Mouse (Mus musculus): ENCODE data around the gene Ctcfl. TPM values are rescaled to one million over a fixed set of nuclear protein-coding genes. Genes with fewer than 3 reads are reported as not detected.

Gene Ctcfl
- polyA plus RNA-seq, 1 experiment from 2014 or later: 0.14 TPM

DNA sequence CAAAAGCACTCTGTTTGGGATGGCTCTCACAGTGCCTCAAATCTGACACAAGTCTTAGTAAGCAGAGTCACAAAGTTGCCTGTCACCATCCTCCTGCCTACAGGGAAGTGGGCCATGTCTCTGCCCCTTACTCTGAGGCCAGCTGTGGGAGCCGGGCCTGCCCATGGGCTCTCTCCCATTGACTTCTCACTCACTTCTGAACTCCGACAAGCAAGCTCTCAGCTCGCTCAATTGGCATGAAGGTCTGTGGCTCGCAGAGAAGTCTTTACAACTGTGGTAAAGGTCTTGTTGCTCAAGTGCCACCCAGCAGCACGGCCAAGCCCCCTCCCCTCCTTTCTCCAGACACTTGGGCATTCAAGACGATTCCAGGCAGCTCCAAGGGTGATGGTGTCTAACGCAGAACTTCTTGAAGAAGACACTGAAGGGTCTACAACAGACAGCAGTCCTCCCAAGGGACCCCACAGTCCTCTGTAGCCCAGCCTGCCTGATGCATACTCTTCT, 32.5 kb upstream of the Ctcfl start:
- peak overlapping the region; percentile 27; the same call in 1 of the 2 replicates for H3K27ac ChIP-seq (ENCODE audit: low read length)
- H3K9ac ChIP-seq (replicated peaks; ENCODE audit: low read depth, low read length): no peak overlapping the region
- H3K4me1 ChIP-seq (ENCODE audit: control insufficient read depth, insufficient read depth, low read length): peaks cover 21% of the 10 kb centered on the region; the same call in 1 of the 2 replicates
- no peak overlapping the region for H3K4me3 ChIP-seq (ENCODE audit: low read depth, low read length)
- 85% methylated on average over 7 of the region's 7 CpGs for WGBS
- no peaks in the 10 kb centered on the region for H3K9me3 ChIP-seq (ENCODE audit: control insufficient read depth, low read depth, low read length)
- H3K4me2 ChIP-seq (replicated peaks; ENCODE audit: low read depth, low read length): no peak overlapping the region
- no peak for ATAC-seq (ENCODE audit: insufficient number of reproducible peaks, insufficient read depth, low FRiP score, low read depth)
- H3K36me3 ChIP-seq (ENCODE audit: control insufficient read depth, insufficient read depth, low read length): no peaks in the 10 kb centered on the region
- no peaks in the 10 kb centered on the region for H3K27me3 ChIP-seq (ENCODE audit: control insufficient read depth, insufficient read depth, low read length)

DNA sequence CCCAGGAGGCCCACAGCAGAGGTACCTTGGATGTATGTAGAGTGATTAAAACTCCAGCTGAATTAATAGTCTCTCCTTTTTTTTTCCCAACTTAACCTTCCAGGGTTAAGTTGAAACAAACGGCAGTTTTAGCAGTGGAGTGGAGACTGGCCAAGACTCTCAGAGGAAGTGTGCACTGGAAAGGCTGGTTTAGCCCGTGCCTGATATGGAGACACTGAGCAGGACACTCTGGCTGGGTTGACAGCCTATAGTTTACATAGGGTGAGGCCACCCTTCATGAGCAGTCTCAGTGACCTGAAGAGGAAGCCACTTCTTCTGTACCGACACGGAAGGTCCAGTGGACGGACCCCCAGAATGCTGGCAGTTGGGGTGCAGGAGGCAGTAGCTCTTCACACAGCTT, 32.0 kb upstream of the Ctcfl start:
- Histone ChIP-seq H3K4me3 (ENCODE audit: low read depth, low read length) (no peak overlapping the region), H3K9me3 (ENCODE audit: control insufficient read depth, low read depth, low read length) (no peaks in the 10 kb centered on the region), H3K36me3 (ENCODE audit: control insufficient read depth, insufficient read depth, low read length) (no peaks in the 10 kb centered on the region), H3K9ac (replicated peaks; ENCODE audit: low read depth, low read length) (no peak overlapping the region), H3K4me1 (ENCODE audit: control insufficient read depth, insufficient read depth, low read length) (peaks cover 21% of the 10 kb centered on the region; the same call in 1 of the 2 replicates), H3K27me3 (ENCODE audit: control insufficient read depth, insufficient read depth, low read length) (no peaks in the 10 kb centered on the region), H3K4me2 (replicated peaks; ENCODE audit: low read depth, low read length) (no peak overlapping the region), H3K27ac (ENCODE audit: low read length) (peak overlapping the region; percentile 27; the same call in 1 of the 2 replicates)
- 45% methylated on average over 5 of the region's 5 CpGs for WGBS
- no peak for ATAC-seq (ENCODE audit: insufficient number of reproducible peaks, insufficient read depth, low FRiP score, low read depth)

DNA sequence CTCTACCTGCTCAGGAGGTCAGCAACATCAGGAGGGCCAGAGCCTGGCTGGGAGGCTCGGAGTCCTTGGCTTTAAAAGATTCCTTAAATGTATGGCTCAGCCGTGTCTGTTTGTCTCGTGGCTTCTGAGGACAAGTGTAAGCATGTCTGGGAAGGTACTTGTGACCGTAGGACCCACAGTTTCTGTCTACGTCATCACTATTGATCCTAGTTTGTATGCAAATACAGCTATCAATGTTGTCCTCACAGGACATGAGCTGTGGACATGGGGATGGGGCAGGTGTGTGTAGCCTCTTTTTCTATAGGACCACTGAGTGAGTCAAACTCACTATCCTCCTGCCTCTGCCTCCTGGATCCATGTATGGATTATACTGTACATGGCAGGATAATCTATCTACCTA, 28.7 kb upstream of the Ctcfl start:
- Histone ChIP-seq H3K36me3 (ENCODE audit: control insufficient read depth, insufficient read depth, low read length) (no peaks in the 10 kb centered on the region), H3K27ac (ENCODE audit: low read length) (no peak overlapping the region), H3K27me3 (ENCODE audit: control insufficient read depth, insufficient read depth, low read length) (no peaks in the 10 kb centered on the region), H3K4me1 (ENCODE audit: control insufficient read depth, insufficient read depth, low read length) (peaks cover 26% of the 10 kb centered on the region), H3K9ac (replicated peaks; ENCODE audit: low read depth, low read length) (no peak overlapping the region), H3K4me2 (replicated peaks; ENCODE audit: low read depth, low read length) (no peak overlapping the region), H3K9me3 (ENCODE audit: control insufficient read depth, low read depth, low read length) (no peaks in the 10 kb centered on the region), H3K4me3 (ENCODE audit: low read depth, low read length) (no peak overlapping the region)
- ATAC-seq (ENCODE audit: insufficient number of reproducible peaks, insufficient read depth, low FRiP score, low read depth): no peak
- WGBS: 76% methylated on average over 5 of the region's 5 CpGs

DNA sequence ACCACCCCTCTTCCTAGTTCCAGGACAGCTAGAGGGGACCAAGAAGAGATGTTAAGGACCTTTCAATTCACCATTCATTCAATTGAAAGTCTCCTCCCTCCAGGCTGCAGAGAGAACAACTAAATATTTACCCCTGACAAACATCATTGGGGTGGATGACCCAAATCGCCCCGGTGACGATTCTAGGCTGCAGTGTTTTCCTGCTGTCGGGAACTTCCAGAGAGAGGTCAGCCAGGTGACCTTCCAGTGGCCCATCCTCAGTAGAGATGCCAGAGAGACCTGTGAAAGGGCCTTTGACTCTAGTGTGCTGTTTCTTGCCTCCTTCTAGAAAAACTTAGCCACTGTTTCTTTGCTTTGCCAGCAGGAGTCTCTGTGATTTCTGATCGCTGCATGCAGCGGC, 27.4 kb upstream of the Ctcfl start:
- no peaks in the 10 kb centered on the region for H3K9me3 ChIP-seq (ENCODE audit: control insufficient read depth, low read depth, low read length)
- no peak overlapping the region for H3K4me3 ChIP-seq (ENCODE audit: low read depth, low read length)
- no peak overlapping the region for H3K27ac ChIP-seq (ENCODE audit: low read length)
- 62% methylated on average over 6 of the region's 6 CpGs for WGBS
- H3K9ac ChIP-seq (replicated peaks; ENCODE audit: low read depth, low read length): no peak overlapping the region
- H3K4me1 ChIP-seq (ENCODE audit: control insufficient read depth, insufficient read depth, low read length): peaks cover 16% of the 10 kb centered on the region; the same call in 1 of the 2 replicates
- H3K36me3 ChIP-seq (ENCODE audit: control insufficient read depth, insufficient read depth, low read length): no peaks in the 10 kb centered on the region
- H3K27me3 ChIP-seq (ENCODE audit: control insufficient read depth, insufficient read depth, low read length): no peaks in the 10 kb centered on the region
- ATAC-seq (ENCODE audit: insufficient number of reproducible peaks, insufficient read depth, low FRiP score, low read depth): no peak
- no peak overlapping the region for H3K4me2 ChIP-seq (replicated peaks; ENCODE audit: low read depth, low read length)

DNA sequence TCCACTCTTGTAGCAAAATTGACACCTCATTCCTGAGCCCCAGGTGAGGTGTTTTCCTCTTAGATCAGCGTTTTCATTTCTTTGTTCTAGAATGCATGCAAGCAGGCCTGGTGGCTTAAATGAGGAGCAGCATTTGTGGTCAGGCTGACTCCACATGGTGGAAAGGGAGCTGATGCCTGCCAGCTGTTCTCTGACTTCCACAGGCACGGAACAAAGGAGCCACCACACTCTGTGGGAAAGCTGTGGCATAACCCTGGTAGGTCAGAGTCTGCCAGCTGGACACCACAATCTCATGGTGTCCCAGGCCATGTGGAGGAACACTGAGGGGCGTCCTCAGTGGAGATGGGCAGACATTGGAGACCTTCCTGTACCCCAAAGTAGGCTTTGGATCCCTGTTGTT, 26.5 kb upstream of the Ctcfl start:
- Histone ChIP-seq H3K4me1 (ENCODE audit: control insufficient read depth, insufficient read depth, low read length) (peaks cover 10% of the 10 kb centered on the region; the same call in 1 of the 2 replicates), H3K9me3 (ENCODE audit: control insufficient read depth, low read depth, low read length) (no peaks in the 10 kb centered on the region), H3K4me2 (replicated peaks; ENCODE audit: low read depth, low read length) (no peak overlapping the region), H3K36me3 (ENCODE audit: control insufficient read depth, insufficient read depth, low read length) (no peaks in the 10 kb centered on the region), H3K27me3 (ENCODE audit: control insufficient read depth, insufficient read depth, low read length) (no peaks in the 10 kb centered on the region), H3K4me3 (ENCODE audit: low read depth, low read length) (no peak overlapping the region), H3K9ac (replicated peaks; ENCODE audit: low read depth, low read length) (no peak overlapping the region), H3K27ac (ENCODE audit: low read length) (no peak overlapping the region)
- no peak for ATAC-seq (ENCODE audit: insufficient number of reproducible peaks, insufficient read depth, low FRiP score, low read depth)
- WGBS: 55% methylated on average over 3 of the region's 3 CpGs

DNA sequence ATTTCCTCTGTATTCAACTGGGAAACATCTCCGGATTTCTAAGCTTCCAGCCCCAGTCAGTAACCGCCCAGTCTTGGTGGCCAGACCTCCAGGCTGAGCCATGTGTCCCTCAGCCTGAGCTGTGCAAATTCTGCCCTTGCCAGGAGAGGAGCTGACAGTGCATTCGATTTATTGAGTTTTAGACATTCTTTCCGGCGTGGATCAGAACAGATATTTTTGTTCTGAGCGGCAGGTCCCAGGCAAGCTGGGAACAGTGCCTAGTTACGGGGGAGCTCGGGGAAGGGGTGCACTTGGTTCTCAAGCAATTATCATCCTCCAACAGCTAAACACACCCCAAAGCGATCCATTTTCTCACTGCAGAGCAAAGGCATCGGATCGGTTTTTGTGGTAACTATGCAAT, 24.3 kb upstream of the Ctcfl start:
- no peak for ATAC-seq (ENCODE audit: insufficient number of reproducible peaks, insufficient read depth, low FRiP score, low read depth)
- no peak overlapping the region for H3K9ac ChIP-seq (replicated peaks; ENCODE audit: low read depth, low read length)
- no peaks in the 10 kb centered on the region for H3K9me3 ChIP-seq (ENCODE audit: control insufficient read depth, low read depth, low read length)
- WGBS: 38% methylated on average over 11 of the region's 11 CpGs
- H3K27ac ChIP-seq (ENCODE audit: low read length): no peak overlapping the region
- H3K4me3 ChIP-seq (ENCODE audit: low read depth, low read length): no peak overlapping the region
- peaks cover 8% of the 10 kb centered on the region; the same call in 1 of the 2 replicates for H3K4me1 ChIP-seq (ENCODE audit: control insufficient read depth, insufficient read depth, low read length)
- H3K4me2 ChIP-seq (replicated peaks; ENCODE audit: low read depth, low read length): no peak overlapping the region
- H3K27me3 ChIP-seq (ENCODE audit: control insufficient read depth, insufficient read depth, low read length): no peaks in the 10 kb centered on the region
- H3K36me3 ChIP-seq (ENCODE audit: control insufficient read depth, insufficient read depth, low read length): no peaks in the 10 kb centered on the region

DNA sequence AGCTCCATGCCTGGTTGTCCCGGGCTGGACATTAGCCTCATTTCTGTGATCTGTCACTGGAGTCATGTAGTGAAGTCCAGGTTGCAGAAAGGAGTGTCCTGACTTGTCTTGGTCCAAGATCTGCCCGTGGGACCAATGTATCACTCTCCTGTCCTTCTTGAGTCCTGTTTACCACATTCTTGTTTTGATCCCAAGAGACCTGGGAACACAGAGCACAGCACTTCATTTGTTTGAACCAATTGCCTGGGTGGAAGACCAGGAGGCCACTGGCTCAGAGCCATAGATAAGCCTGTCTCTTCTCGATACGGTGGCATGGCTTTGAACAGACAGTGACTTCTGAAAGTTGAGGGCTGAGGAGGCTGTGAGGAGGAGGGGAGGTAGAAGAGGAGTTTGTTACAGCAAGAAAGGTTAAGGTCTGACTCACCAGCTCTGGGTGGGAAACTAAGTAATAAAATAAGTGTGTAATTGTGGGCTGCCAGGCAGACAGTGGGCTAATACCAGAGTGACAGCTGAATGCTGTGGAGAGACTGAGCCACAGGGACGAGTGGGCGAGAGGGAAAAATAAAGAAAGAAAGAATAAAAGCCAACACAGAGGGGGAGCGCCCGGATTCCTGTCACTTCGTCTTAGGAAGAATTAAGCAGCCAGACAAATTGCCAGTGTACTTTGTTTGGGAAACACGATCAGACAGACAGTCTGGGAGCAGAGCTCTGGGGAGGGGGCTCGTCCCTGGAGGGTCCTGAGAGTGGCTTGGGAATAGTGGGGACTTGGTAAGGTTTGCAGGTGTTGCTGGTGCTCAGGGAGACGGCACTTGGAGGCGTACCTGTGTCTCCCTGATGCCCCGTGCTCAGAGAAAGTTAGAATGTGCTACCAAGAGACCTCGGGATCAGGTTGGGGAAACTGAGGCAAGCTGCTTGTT, 19.3 kb upstream of the Ctcfl start:
- Histone ChIP-seq H3K4me1 (ENCODE audit: control insufficient read depth, insufficient read depth, low read length) (no peaks in the 10 kb centered on the region), H3K4me3 (ENCODE audit: low read depth, low read length) (no peak overlapping the region), H3K9me3 (ENCODE audit: control insufficient read depth, low read depth, low read length) (no peaks in the 10 kb centered on the region), H3K36me3 (ENCODE audit: control insufficient read depth, insufficient read depth, low read length) (no peaks in the 10 kb centered on the region), H3K9ac (replicated peaks; ENCODE audit: low read depth, low read length) (no peak overlapping the region), H3K4me2 (replicated peaks; ENCODE audit: low read depth, low read length) (no peak overlapping the region), H3K27me3 (ENCODE audit: control insufficient read depth, insufficient read depth, low read length) (no peaks in the 10 kb centered on the region), H3K27ac (ENCODE audit: low read length) (no peak overlapping the region)
- ATAC-seq (ENCODE audit: insufficient number of reproducible peaks, insufficient read depth, low FRiP score, low read depth): no peak
- 45% methylated on average over 15 of the region's 15 CpGs for WGBS

DNA sequence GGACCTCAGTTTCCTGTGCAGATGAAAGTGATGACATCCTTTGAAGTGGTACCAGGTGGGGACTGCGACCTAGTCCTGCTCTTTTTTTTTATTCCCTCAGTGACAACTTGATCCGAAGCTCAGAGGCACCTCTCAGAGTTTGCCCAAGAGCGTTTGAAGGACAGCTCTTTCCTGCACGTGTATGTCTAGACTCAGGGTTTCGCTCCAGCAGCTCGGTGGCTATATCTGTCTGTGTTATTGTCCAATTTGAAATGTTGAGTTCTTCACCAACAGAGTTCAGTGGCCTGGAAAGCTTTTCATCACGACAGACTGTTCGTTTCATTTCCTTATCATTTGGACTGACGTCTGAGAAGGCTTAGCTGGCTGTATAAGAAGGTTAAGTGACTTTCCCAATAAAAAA, 15.4 kb upstream of the Ctcfl start:
- Histone ChIP-seq H3K36me3 (ENCODE audit: control insufficient read depth, insufficient read depth, low read length) (no peaks in the 10 kb centered on the region), H3K4me3 (ENCODE audit: low read depth, low read length) (no peak overlapping the region), H3K9ac (replicated peaks; ENCODE audit: low read depth, low read length) (no peak overlapping the region), H3K4me1 (ENCODE audit: control insufficient read depth, insufficient read depth, low read length) (no peaks in the 10 kb centered on the region), H3K9me3 (ENCODE audit: control insufficient read depth, low read depth, low read length) (no peaks in the 10 kb centered on the region), H3K27ac (ENCODE audit: low read length) (no peak overlapping the region), H3K4me2 (replicated peaks; ENCODE audit: low read depth, low read length) (no peak overlapping the region), H3K27me3 (ENCODE audit: control insufficient read depth, insufficient read depth, low read length) (no peaks in the 10 kb centered on the region)
- no peak for ATAC-seq (ENCODE audit: insufficient number of reproducible peaks, insufficient read depth, low FRiP score, low read depth)
- 53% methylated on average over 9 of the region's 9 CpGs for WGBS

All from stomach, embryonic 14.5 days (tissue).